Mouse (Mus musculus) gastrocnemius, postnatal 4 days (tissue): ENCODE data around the gene Amhr2. TPM values are rescaled to one million over a fixed set of nuclear protein-coding genes. Genes with fewer than 3 reads are reported as not detected.

ENCODE experiments used
- DNase-seq, 2 experiments: peaks; one replicate each; pipeline ENCODE4 v3.0.0; 2021 to 2022; ENCODE audit warnings: low spot score in 2 of 2, mixed read lengths in 2 of 2
- total RNA-seq, 2 experiments: library from RNA; stranded (reverse); gene quantifications; 2 replicates each; pipeline ENCODE4 v1.2.3; 2021

Gene Amhr2
- total RNA-seq, 2 experiments from 2014 or later: 3.6 to 3.9 TPM

GRCm38 (mm10) chr15:102470605-102471294 is 25.6 kb downstream of the Amhr2 start:
- DNase-seq: peak; percentile 72 to 86

GRCm38 (mm10) chr15:102471295-102471645 is 26.1 kb downstream of the Amhr2 start:
- DNase-seq: no peak

- no peak for DNase-seq
These were observed 26.6 kb downstream of the Amhr2 start for GRCm38 (mm10) chr15:102471727-102472126.

GRCm38 (mm10) chr15:102473246-102473645 is 28.1 kb downstream of the Amhr2 start:
- DNase-seq: no peak

- DNase-seq: no peak
These were observed 29.4 kb downstream of the Amhr2 start for GRCm38 (mm10) chr15:102474520-102474919.

- DNase-seq: no peak
These were observed 38.0 kb downstream of the Amhr2 start for GRCm38 (mm10) chr15:102483136-102483535.

GRCm38 (mm10) chr15:102485853-102486252 is 40.7 kb downstream of the Amhr2 start:
- DNase-seq: no peak

GRCm38 (mm10) chr15:102487664-102488063 is 42.5 kb downstream of the Amhr2 start:
- no peak for DNase-seq

- DNase-seq: no peak
These were observed 53.2 kb downstream of the Amhr2 start for GRCm38 (mm10) chr15:102498322-102498721.

- DNase-seq: no peak
These were observed 54.2 kb downstream of the Amhr2 start for GRCm38 (mm10) chr15:102499370-102499769.

- no peak for DNase-seq
These were observed 54.7 kb downstream of the Amhr2 start for GRCm38 (mm10) chr15:102499851-102500250.

- DNase-seq: no peak
These were observed 55.3 kb downstream of the Amhr2 start for GRCm38 (mm10) chr15:102500479-102500878.

- DNase-seq: no peak
These were observed 56.1 kb downstream of the Amhr2 start for GRCm38 (mm10) chr15:102501084-102501814.

GRCm38 (mm10) chr15:102502254-102502840 is 57.2 kb downstream of the Amhr2 start:
- DNase-seq: no peak

GRCm38 (mm10) chr15:102503447-102503846 is 58.3 kb downstream of the Amhr2 start, which contains the start of gene Gm10337:
TSS of gene Gm10337 (plus strand) at chr15:102503722.
- no peak for DNase-seq

Other genes with a start within 250 kb of the Amhr2 start
- 10 to 100 TPM; 56.8 to 66.8 TPM for gene Zfp740, start 242.1 kb upstream of the Amhr2 start, total RNA-seq
- gene Csad, start 240.6 kb upstream of the Amhr2 start, total RNA-seq: 10 to 100 TPM; 41.0 to 43.5 TPM
- 1 to 10 TPM; 1.3 to 2.1 TPM for gene Itgb7, start 213.4 kb upstream of the Amhr2 start, total RNA-seq
- gene Rarg, start 187.8 kb upstream of the Amhr2 start, total RNA-seq: 10 to 100 TPM; 21.3 to 27.8 TPM
- not detected for gene Gm9918, start 174.8 kb upstream of the Amhr2 start, total RNA-seq
- 10 to 100 TPM; 18.9 to 20.0 TPM for gene Mfsd5, start 165.9 kb upstream of the Amhr2 start, total RNA-seq
- 10 to 100 TPM; 13.0 to 20.5 TPM for gene Espl1, start 149.1 kb upstream of the Amhr2 start, total RNA-seq
- gene Pfdn5, start 119.3 kb upstream of the Amhr2 start, total RNA-seq: 100 to 1,000 TPM; 331 to 348 TPM
- gene Myg1, start 113.7 kb upstream of the Amhr2 start, total RNA-seq: 10 to 100 TPM; 31.0 to 35.1 TPM
- gene Aaas, start 94.6 kb upstream of the Amhr2 start, total RNA-seq: 10 to 100 TPM; 14.0 to 14.3 TPM
- under 1 TPM; 0.18 to 0.22 TPM for gene Sp7, start 78.2 kb upstream of the Amhr2 start, total RNA-seq
- 10 to 100 TPM; 54.9 to 69.9 TPM for gene Sp1, start 39.2 kb upstream of the Amhr2 start, total RNA-seq
- 10 to 100 TPM; 15.2 to 18.7 TPM for gene Prr13, start 13.7 kb downstream of the Amhr2 start, total RNA-seq
- gene Pcbp2, start 25.2 kb downstream of the Amhr2 start, total RNA-seq: 100 to 1,000 TPM; 614 to 662 TPM
- 1 to 10 TPM in 1 of 2 experiments, not detected in 1; 7.6 TPM for gene Gm10337, start 58.4 kb downstream of the Amhr2 start, total RNA-seq
- 1 to 10 TPM; 6.1 to 6.3 TPM for gene Map3k12, start 71.7 kb downstream of the Amhr2 start, total RNA-seq
- 10 to 100 TPM; 54.7 to 56.9 TPM for gene Tarbp2, start 72.8 kb downstream of the Amhr2 start, total RNA-seq
- gene Npff, start 79.6 kb downstream of the Amhr2 start, total RNA-seq: 1 to 10 TPM; 3.4 to 4.9 TPM
- gene Gm28047, start 179.7 kb downstream of the Amhr2 start, total RNA-seq: under 1 TPM in 1 of 2 experiments, not detected in 1; 0.70 TPM
- 10 to 100 TPM; 85.3 to 97.2 TPM for gene Atf7, start 180.1 kb downstream of the Amhr2 start, total RNA-seq
- gene Atp5g2, start 227.0 kb downstream of the Amhr2 start, total RNA-seq: 10 to 100 TPM; 19.0 to 29.5 TPM